Mouse (Mus musculus) layer of hippocampus, adult 6 months (tissue): ENCODE data around the gene Olfr819. TPM values are rescaled to one million over a fixed set of nuclear protein-coding genes. Genes with fewer than 3 reads are reported as not detected.

Source experiments
- long read RNA-seq, 2 experiments: library from polyadenylated mRNA; unstranded; transcript quantifications; one replicate each; pipeline ENCODE4 v2.0.0; 2019 to 2020
- polyA plus RNA-seq: library from polyadenylated mRNA; unstranded; fragments of <200 nt; fragmentation: Nextera tagmentation; gene quantifications from 2 replicates; pipeline ENCODE4 v1.2.3, GENCODE M21; 2021

The Olfr819 gene
- not detected in 2 replicates for polyA plus RNA-seq
- long read RNA-seq, experiment 1, result 0 reads
- long read RNA-seq, experiment 2, result 0 reads

GRCm38 (mm10) chr10:129967166-129967565 is at the start of gene Olfr819:
TSS of gene Olfr819 (minus strand) at chr10:129967266.

GRCm38 (mm10) chr10:130012321-130012720 is 45.3 kb upstream of the Olfr819 start, which contains the start of gene Olfr820:
TSS of gene Olfr820 (plus strand) at chr10:130012621.

GRCm38 (mm10) chr10:129984962-129985361 is 17.9 kb upstream of the Olfr819 start, which contains the start of gene Gm10310:
TSS of gene Gm10310 (minus strand) at chr10:129985062.

GRCm38 (mm10) chr10:129976040-129976439 is 9.0 kb upstream of the Olfr819 start, which contains the start of gene Olfr247:
TSS of gene Olfr247 (minus strand) at chr10:129976140.

GRCm38 (mm10) chr10:129949000-129949399 is 18.1 kb downstream of the Olfr819 start, which contains the start of gene Olfr818:
TSS of gene Olfr818 (minus strand) at chr10:129949100.

GRCm38 (mm10) chr10:129915497-129915896 is 51.6 kb downstream of the Olfr819 start, which contains the start of gene Olfr816:
TSS of gene Olfr816 (minus strand) at chr10:129915597.

Other genes with a start within 250 kb of the Olfr819 start
- gene Olfr805, start 237.9 kb downstream of the Olfr819 start, polyA plus RNA-seq, result not detected in 2 replicates
- not detected in 2 replicates for gene Olfr806, start 225.3 kb downstream of the Olfr819 start, polyA plus RNA-seq
- not detected in 2 replicates for gene Olfr807, start 209.5 kb downstream of the Olfr819 start, polyA plus RNA-seq
- gene Olfr808, start 201.8 kb downstream of the Olfr819 start, polyA plus RNA-seq, result not detected in 2 replicates
- not detected in 2 replicates for gene Olfr809, start 192.6 kb downstream of the Olfr819 start, polyA plus RNA-seq
- gene Olfr810, start 172.3 kb downstream of the Olfr819 start, polyA plus RNA-seq, result not detected in 2 replicates
- not detected in 2 replicates for gene Olfr811, start 162.9 kb downstream of the Olfr819 start, polyA plus RNA-seq
- not detected in 2 replicates for gene Olfr812, start 121.2 kb downstream of the Olfr819 start, polyA plus RNA-seq
- gene Olfr813, start 111.9 kb downstream of the Olfr819 start, polyA plus RNA-seq, result not detected in 2 replicates
- not detected in 2 replicates for gene Olfr814, start 87.4 kb downstream of the Olfr819 start, polyA plus RNA-seq
- gene Olfr815, start 61.4 kb downstream of the Olfr819 start, polyA plus RNA-seq, result not detected in 2 replicates
- not detected in 2 replicates for gene Olfr816, start 51.7 kb downstream of the Olfr819 start, polyA plus RNA-seq
- not detected in 2 replicates for gene Olfr818, start 18.2 kb downstream of the Olfr819 start, polyA plus RNA-seq
- gene Olfr247, start 8.9 kb upstream of the Olfr819 start, polyA plus RNA-seq, result not detected in 2 replicates
- gene Gm10310, start 17.8 kb upstream of the Olfr819 start, polyA plus RNA-seq, result not detected in 2 replicates
- gene Olfr820, start 45.4 kb upstream of the Olfr819 start, polyA plus RNA-seq, result not detected in 2 replicates
- gene Olfr821, start 63.1 kb upstream of the Olfr819 start, polyA plus RNA-seq, result not detected in 2 replicates
- not detected in 2 replicates for gene Olfr822, start 103.9 kb upstream of the Olfr819 start, polyA plus RNA-seq
- gene Olfr823, start 148.1 kb upstream of the Olfr819 start, polyA plus RNA-seq, result not detected in 2 replicates
- not detected in 2 replicates for gene Olfr824, start 162.7 kb upstream of the Olfr819 start, polyA plus RNA-seq
- not detected in 2 replicates for gene Olfr825, start 199.5 kb upstream of the Olfr819 start, polyA plus RNA-seq
- not detected in 2 replicates for gene Olfr826, start 216.9 kb upstream of the Olfr819 start, polyA plus RNA-seq
- not detected in 2 replicates for gene Olfr827, start 247.1 kb upstream of the Olfr819 start, polyA plus RNA-seq